Mouse (Mus musculus): ENCODE measurements around the gene Arhgef28.

Arhgef28 gene

DNA sequence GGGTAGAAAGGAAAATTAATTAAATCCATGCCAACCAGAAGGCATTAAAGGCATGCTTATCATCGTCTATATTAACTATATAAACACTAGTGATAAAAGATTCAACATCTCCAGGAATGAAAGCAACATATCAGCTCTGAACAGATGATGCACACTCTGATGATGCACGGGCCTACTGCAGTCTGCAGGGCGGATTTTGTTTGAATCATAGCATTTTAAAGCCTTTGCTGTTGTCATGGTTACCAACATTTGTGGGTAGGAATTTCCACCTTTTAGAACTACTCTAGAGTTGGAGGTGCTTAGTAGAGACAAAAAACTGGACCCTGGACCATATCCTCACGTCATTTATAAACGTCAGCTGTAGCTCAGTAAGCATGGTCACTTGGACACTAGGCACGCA, 257.4 kb downstream of the Arhgef28 start:
- no peak for DNase-seq

DNA sequence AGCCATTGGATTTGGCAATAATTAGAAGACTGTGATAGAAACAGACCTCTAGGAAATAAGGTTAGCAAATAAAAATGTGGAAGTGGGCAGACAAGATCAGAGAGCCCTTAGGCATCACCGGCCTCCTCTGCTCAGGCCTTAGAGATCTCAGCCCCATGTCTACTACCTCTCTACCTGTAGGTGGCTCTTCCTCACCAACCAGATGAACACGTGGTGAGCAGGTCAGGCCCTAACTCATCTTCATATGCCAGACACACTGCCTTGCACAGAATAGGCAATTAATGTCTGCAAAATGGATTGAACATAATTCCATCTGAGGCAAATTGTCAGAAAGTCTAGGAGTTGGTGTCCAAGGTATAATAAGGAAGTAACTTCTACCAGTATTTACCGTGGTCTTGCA, 258.6 kb downstream of the Arhgef28 start:
- no peak for DNase-seq

GRCm38 (mm10) chr13:97946422-97946821, 259.8 kb downstream of the Arhgef28 start:
- no peak for DNase-seq

DNA sequence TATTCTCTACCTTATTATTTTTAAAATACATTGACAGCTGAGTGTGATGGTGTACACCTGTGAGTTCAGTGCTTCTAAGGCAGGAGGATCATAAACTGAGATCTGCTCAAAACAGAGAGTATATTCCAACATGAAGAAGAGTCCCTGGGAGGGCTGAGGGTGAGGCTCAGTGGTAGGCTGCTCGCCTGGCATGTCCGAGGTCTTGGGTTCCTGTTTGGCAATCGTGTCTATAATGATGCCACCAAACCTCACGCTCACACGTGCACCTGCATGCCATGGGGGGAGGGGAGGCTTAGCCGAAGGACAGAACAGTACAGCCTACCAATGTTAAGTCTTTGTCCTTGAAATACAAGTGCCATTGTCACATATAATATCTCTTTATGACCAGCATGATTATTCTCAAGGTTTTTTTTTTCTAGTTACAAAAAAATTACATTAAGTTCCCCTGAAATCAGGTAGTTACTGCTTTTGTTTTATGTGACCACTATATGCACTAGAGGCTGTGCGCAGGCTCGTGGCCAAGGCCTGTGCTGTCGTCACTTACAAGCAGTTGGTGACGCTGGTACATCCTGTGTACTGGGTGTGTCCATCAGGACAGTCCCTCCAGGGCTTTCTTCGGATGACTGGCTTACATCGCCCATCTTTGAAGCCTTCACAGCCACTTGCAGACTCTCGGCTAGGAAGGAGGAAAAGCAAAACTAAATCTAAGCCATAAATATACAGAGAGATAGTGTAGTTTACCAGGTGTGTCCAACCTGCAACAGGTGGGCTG, 264.1 kb downstream of the Arhgef28 start:
- no peak for DNase-seq

- peak; percentile 29 for DNase-seq
Observed at GRCm38 (mm10) chr13:97941099-97941498, 265.1 kb downstream of the Arhgef28 start.

GRCm38 (mm10) chr13:97939433-97940160, 266.6 kb downstream of the Arhgef28 start:
- peak; percentile 29 for DNase-seq

GRCm38 (mm10) chr13:97938596-97939297, 267.5 kb downstream of the Arhgef28 start:
- DNase-seq: peak; percentile 94

GRCm38 (mm10) chr13:97937919-97938318, 268.3 kb downstream of the Arhgef28 start:
- DNase-seq: peak; percentile 48

DNA sequence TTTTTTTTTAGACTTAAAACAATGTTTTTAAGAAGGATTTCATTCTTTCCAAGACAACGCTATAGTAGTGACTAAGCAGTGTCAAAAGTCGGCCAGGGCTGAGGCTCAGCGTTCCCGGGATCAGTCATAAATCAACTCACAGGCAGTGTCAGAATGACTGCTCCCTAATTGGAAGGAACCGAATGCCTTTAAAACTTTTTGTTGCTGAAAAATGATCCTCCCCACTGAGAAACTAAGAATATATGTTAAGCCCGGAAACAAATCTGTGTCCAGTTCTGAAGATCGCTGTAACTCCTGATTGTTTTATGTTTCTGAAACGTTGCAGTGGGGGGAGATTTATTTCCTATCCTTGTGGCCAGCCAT, 278.1 kb downstream of the Arhgef28 start:
- DNase-seq: no peak

DNA sequence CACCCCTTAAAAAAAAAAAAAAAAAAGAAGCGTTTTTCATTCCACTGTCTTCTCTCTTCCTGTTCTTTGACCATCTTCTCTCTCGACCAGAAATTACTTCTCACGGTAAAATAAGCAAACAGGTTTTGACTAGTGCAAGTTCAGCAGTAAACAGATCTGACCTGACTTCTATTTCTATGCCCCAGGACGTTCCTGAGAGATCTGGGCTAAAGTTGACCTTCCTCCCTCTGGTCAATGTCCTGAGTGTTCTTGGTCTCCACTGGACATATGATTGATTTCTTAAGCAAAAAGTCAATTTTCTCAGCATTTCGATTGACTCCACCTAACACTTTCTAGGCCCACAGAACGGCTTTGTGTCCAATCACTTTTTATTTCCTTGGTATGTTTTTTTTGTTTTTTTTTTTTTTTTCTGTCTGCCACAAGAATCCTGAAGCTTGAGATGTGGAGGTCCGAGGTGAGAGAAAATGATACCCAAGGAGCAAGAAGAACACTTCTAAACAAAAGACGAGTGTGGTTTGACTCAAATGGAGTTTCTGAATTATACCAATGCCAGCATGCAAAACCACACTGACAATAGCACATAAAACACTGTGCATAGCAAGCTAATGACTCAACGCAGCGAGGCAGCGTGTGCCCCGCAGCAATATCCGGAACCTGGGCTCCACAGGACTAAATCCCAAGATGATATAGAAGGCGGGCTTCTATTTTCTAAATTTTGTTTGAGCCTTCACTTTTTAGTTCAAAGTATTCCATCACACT, 278.7 kb downstream of the Arhgef28 start:
- no peak for DNase-seq

DNA sequence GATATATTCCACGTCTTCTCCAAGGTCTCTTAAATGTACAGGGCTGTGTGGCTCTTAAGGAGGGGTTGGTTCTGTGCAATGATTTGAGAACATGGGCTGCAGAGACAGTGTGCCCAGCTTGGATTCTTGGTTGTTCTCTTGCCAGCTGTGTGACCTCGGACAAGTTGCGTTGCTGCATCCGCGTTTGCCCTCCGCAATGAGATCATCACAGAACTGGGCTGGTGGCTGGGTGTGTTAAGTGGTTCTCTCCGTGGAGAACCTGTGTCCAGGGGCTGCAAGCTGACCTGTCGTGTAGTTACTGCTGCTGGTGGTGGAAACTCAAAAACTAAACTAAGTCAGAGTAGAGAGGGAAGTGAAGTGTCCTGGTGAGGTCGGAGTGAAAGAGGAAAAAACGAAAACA, 279.9 kb downstream of the Arhgef28 start:
- no peak for DNase-seq

DNA sequence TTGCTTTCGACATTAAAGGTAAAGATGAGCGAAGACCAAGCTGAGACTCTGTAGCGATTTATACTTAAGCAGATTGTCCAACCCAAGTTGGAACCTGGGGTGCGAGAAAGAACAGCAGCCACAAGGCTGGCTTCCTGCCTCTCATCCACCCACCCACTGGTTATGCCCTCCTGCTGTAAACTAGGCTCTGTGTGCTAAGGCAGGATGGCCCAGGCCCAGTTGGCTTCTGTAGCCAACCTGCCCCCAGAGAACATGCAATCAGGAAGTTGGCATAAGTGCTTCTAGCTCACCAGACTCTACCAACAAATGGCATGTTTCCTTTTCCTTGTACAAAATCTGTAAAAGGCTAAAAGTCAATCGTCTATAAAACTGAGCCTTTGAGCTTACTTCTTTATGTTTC, 283.2 kb downstream of the Arhgef28 start:
- DNase-seq: no peak

GRCm38 (mm10) chr13:97919590-97919989, 286.6 kb downstream of the Arhgef28 start:
- no peak for DNase-seq

DNA sequence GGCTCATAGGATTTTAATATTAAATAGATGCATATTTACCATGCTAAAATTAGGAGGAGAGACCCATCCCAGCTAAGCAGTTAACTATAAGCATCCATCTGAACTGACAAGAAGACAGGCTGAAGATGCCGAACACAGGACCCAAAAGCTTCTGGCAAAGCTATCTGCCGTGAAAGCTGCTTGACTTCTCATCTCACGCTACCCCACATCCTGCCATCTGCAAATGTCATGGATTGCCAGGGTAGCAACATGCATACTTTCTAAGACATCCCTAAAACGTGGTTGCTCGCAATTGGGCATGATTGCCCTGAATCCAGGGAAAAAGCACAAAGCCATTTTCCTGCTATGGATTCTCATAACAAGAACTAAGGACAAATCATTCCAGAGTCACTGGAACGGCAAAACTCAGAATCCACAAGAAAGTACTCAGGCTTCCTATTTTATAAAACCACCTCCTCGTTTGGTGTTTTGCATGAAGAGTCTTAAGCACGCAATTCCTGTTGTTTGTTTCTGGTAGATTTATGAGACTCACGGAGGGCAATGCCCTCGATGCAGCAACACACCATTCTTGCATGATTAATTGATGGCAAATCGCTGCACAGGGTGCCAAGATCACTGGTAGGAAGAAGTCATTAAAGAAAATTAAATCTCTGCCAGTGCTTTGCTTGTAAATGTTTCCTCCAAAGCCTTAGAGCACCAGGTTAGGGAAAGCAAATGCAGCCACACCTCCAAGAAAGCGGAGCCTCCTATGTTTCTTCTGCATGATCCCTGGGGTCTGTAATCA, 287.9 kb downstream of the Arhgef28 start:
- DNase-seq: no peak

- no peak for DNase-seq
Observed at GRCm38 (mm10) chr13:97911013-97911412, 295.2 kb downstream of the Arhgef28 start.

- no peak for DNase-seq
Observed at GRCm38 (mm10) chr13:97902821-97903220, 303.4 kb downstream of the Arhgef28 start.

DNA sequence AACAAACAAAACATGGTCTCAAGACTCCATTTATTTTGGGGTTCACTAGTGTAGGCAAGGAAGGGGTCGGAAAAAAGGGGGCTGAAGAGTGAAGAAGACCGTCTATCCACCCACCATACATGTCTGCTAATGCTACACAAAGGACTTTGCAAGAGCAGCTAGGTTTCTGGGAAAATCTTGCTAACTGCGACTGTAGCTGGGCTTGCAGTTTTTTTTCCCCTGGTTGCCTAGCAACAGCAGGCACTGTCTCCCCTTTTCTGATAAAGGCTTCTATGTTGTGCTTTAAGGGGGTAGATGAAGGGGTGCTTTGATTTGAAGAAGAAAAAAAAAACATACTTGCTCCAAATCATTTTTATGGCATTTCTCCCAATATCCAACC, 305.9 kb downstream of the Arhgef28 start:
- no peak for DNase-seq

GRCm38 (mm10) chr13:97899604-97900379, 306.4 kb downstream of the Arhgef28 start:
- DNase-seq: no peak

GRCm38 (mm10) chr13:97898590-97898989, 307.6 kb downstream of the Arhgef28 start:
- DNase-seq: no peak

DNA sequence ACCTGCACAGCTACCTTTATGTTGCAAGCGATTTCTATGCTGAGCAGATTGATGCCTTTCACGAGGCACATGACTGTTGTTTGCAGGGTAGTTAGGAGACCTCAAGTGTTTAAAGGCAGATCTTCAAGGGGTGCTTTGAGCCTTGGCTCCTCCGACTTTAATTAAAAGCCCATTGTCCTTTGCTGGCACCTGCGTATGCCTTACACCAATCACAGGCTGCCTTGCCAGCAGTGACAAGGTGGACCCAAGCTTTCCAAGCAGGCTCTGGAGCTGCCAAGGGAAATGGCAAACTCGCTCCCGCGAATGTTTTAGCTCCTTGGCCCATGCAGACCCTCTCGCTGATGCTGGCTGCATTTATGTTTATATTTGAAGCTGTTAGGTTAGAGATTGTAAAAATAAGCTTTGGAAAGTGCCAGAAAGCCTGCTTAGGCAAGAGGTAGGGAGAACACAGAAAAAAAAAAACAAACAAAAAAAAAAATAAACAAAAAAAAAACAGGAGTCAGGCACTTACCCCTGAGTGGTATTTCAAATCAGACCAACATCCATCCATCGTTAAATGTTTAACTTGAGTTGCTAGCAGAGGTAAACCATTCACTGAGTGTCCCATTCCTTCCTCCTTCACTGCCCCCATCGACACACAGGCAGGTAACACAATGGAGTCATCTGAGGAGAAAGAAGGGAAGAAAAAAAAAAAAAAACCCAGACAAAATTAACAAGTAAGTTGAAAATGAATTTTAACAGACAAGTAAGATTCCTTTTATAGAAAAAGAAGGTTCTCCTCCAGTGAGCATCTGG, 313.0 kb downstream of the Arhgef28 start:
- DNase-seq: no peak
